Mouse (Mus musculus) lung, postnatal 0 days (tissue): ENCODE data around the gene Tas2r109. TPM values are rescaled to one million over a fixed set of nuclear protein-coding genes. Genes with fewer than 3 reads are reported as not detected.
"Not testable (repeated sequence)": the region's sequence is repeated elsewhere in the genome, so short reads cannot be mapped to it uniquely, and the experiment has no call there.

Experiments used
- ATAC-seq: fragments of 200-750 bp; cut with Nextera tagmentation; 2 replicates; pipeline ENCODE4 v1.8.0; 2017; ENCODE audit warnings: moderate library complexity
- DNase-seq: peaks from one replicate; pipeline ENCODE4 v3.0.0-alpha.2; 2016; ENCODE audit warnings: low spot score
- H3K27ac ChIP-seq: fragments of 300-500 bp; sonication (generic); 2 replicates; pipeline ENCODE4 v1.5.1; 2014; ENCODE audit warnings: antibody characterized with exemption, mild to moderate bottlenecking, low read length, mixed read lengths
- H3K27me3 ChIP-seq: fragments of 300-500 bp; sonication (generic); replicated peaks from 2 replicates; pipeline ENCODE4 v1.6.1; 2014; ENCODE audit warnings: low read length, mixed read lengths; ENCODE audit not compliant: insufficient read depth
- H3K36me3 ChIP-seq: fragments of 300-500 bp; sonication (generic); 2 replicates; pipeline ENCODE4 v1.6.1; 2014; ENCODE audit warnings: low read length, mixed read lengths; ENCODE audit not compliant: insufficient read depth
- H3K4me1 ChIP-seq: fragments of 300-500 bp; sonication (generic); 2 replicates; pipeline ENCODE4 v1.6.1; 2014; ENCODE audit warnings: antibody characterized with exemption, low read depth, low read length, mixed read lengths; ENCODE audit not compliant: insufficient read depth
- H3K4me2 ChIP-seq: fragments of 300-500 bp; sonication (generic); replicated peaks from 2 replicates; pipeline ENCODE4 v1.6.1; 2014; ENCODE audit warnings: low read depth, mild to moderate bottlenecking, low read length, moderate library complexity, mixed read lengths
- H3K4me3 ChIP-seq: fragments of 300-500 bp; sonication (generic); 2 replicates; pipeline ENCODE4 v1.5.1; 2014; ENCODE audit warnings: low read depth, low read length
- H3K9ac ChIP-seq: fragments of 300-500 bp; sonication (generic); replicated peaks from 2 replicates; pipeline ENCODE4 v1.6.1; 2014; ENCODE audit warnings: low read depth, mild to moderate bottlenecking
- H3K9me3 ChIP-seq: fragments of 300-500 bp; sonication (generic); 2 replicates; pipeline ENCODE4 v1.6.1; 2016; ENCODE audit warnings: low read length, mixed read lengths
- CTCF ChIP-seq: IDR thresholded peaks from 2 replicates; pipeline ENCODE4 v1.5.1; 2016; ENCODE audit warnings: antibody characterized with exemption, mild to moderate bottlenecking
- EP300 ChIP-seq: IDR thresholded peaks from 2 replicates; pipeline ENCODE4 v1.6.1; 2016; ENCODE audit warnings: antibody characterized with exemption, mild to moderate bottlenecking, control low read depth
- WGBS: fragments of 180-500 bp; shearing (Covaris S2); extraction: QIAGEN DNeasy Blood & Tissue Kit; methylation state at CpG from one replicate; pipeline ENCODE4 v1.1.7; 2014; 5-methylcytosine and 5-hydroxymethylcytosine counted together
- polyA plus RNA-seq: library from polyadenylated mRNA; unstranded; fragments of >200 nt; fragmentation: Nextera tagmentation; extraction: Ambion mirVana; gene quantifications from 2 replicates; pipeline ENCODE4 v1.2.1, GENCODE M21; 2015

Gene Tas2r109
- polyA plus RNA-seq, result not detected in 2 replicates

- ATAC-seq (no peak), DNase-seq (no peak)
- WGBS, result 60% methylated on average over 2 of the region's 2 CpGs
- H3K4me1 ChIP-seq, result no peaks in the 10 kb centered on the region
- H3K27ac ChIP-seq, result no peak within 1 kb of the TSS
- H3K27me3 ChIP-seq, result no peaks in the 10 kb centered on the region
- H3K36me3 ChIP-seq, result no peaks in the 10 kb centered on the region
- no peak within 1 kb of the TSS for H3K4me3 ChIP-seq
- H3K9ac ChIP-seq, result no peak within 1 kb of the TSS
- H3K9me3 ChIP-seq, result no peaks in the 10 kb centered on the region
- no peak within 1 kb of the TSS for H3K4me2 ChIP-seq
- TF ChIP-seq CTCF (no peak), EP300 (no peak)
These were observed at the start of gene Tas2r109 for GRCm38 (mm10) chr6:132980865-132981264. Gene Tas2r109, minus strand, starts transcription at chr6:132980965.

GRCm38 (mm10) chr6:132957819-132958218 lies 22.9 kb downstream of the Tas2r109 start, which contains the start of gene Tas2r131:
Gene Tas2r131, minus strand, starts transcription at chr6:132957919.
- H3K4me3 ChIP-seq, result no peak within 1 kb of the TSS
- H3K4me1 ChIP-seq, result no peaks in the 10 kb centered on the region
- DNase-seq, result no peak
- H3K4me2 ChIP-seq, result no peak within 1 kb of the TSS
- H3K9ac ChIP-seq, result no peak within 1 kb of the TSS
- no peaks in the 10 kb centered on the region for H3K36me3 ChIP-seq
- H3K9me3 ChIP-seq, result no peaks in the 10 kb centered on the region
- no peak for TF ChIP-seq EP300
- no peak for TF ChIP-seq CTCF
- no peaks in the 10 kb centered on the region for H3K27me3 ChIP-seq
- no peak for ATAC-seq
- H3K27ac ChIP-seq, result no peak within 1 kb of the TSS
- 40% methylated on average over 1 of the region's 1 CpGs for WGBS

GRCm38 (mm10) chr6:132950802-132951201 lies 30.0 kb downstream of the Tas2r109 start, which contains the start of gene Tas2r129:
Gene Tas2r129, plus strand, starts transcription at chr6:132951102.
- Histone ChIP-seq H3K4me3 (no peak within 1 kb of the TSS), H3K36me3 (no peaks in the 10 kb centered on the region), H3K4me1 (no peaks in the 10 kb centered on the region), H3K4me2 (no peak within 1 kb of the TSS), H3K9me3 (no peaks in the 10 kb centered on the region), H3K9ac (no peak within 1 kb of the TSS), H3K27me3 (no peaks in the 10 kb centered on the region), H3K27ac (no peak within 1 kb of the TSS)
- DNase-seq (no peak), ATAC-seq (no peak)
- WGBS, result 58% methylated on average over 2 of the region's 2 CpGs
- TF ChIP-seq EP300 (no peak), CTCF (no peak)

GRCm38 (mm10) chr6:132941376-132941775 lies 39.4 kb downstream of the Tas2r109 start:
- H3K4me1 ChIP-seq, H3K27me3 ChIP-seq, H3K9me3 ChIP-seq, H3K27ac ChIP-seq, H3K9ac ChIP-seq, ATAC-seq, H3K36me3 ChIP-seq, DNase-seq, H3K4me2 ChIP-seq, H3K4me3 ChIP-seq: not testable (repeated sequence)

Other genes with a start within 250 kb of the Tas2r109 start
- not detected in 2 replicates for gene Tas2r115, start 242.9 kb downstream of the Tas2r109 start, polyA plus RNA-seq
- gene Tas2r124, start 226.2 kb downstream of the Tas2r109 start, polyA plus RNA-seq, result not detected in 2 replicates
- not detected in 2 replicates for gene Tas2r102, start 218.8 kb downstream of the Tas2r109 start, polyA plus RNA-seq
- not detected in 2 replicates for gene Tas2r136, start 202.8 kb downstream of the Tas2r109 start, polyA plus RNA-seq
- gene Tas2r117, start 178.1 kb downstream of the Tas2r109 start, polyA plus RNA-seq, result not detected in 2 replicates
- gene Tas2r123, start 133.8 kb downstream of the Tas2r109 start, polyA plus RNA-seq, result not detected in 2 replicates
- gene Tas2r116, start 125.5 kb downstream of the Tas2r109 start, polyA plus RNA-seq, result not detected in 2 replicates
- gene Tas2r110, start 113.0 kb downstream of the Tas2r109 start, polyA plus RNA-seq, result not detected in 2 replicates
- gene Tas2r113, start 88.0 kb downstream of the Tas2r109 start, polyA plus RNA-seq, result not detected in 2 replicates
- gene Tas2r125, start 71.3 kb downstream of the Tas2r109 start, polyA plus RNA-seq, result not detected in 2 replicates
- gene Tas2r129, start 29.9 kb downstream of the Tas2r109 start, polyA plus RNA-seq, result not detected in 2 replicates
- gene Tas2r131, start 23.0 kb downstream of the Tas2r109 start, polyA plus RNA-seq, result not detected in 2 replicates
- gene Tas2r103, start 56.1 kb upstream of the Tas2r109 start, polyA plus RNA-seq, result not detected in 2 replicates
- gene Tas2r140, start 74.9 kb upstream of the Tas2r109 start, polyA plus RNA-seq, result not detected in 2 replicates
- gene Smim10l1, start 123.9 kb upstream of the Tas2r109 start, polyA plus RNA-seq, result 86.1 and 91.8 TPM in 2 replicates